Mouse (Mus musculus) liver, embryonic 14.5 days (tissue): ENCODE results near the gene Snapc1.

Source experiments
- CTCF ChIP-seq: IDR thresholded peaks from 2 replicates; pipeline ENCODE4 v1.5.1; 2016; ENCODE audit warnings: antibody characterized with exemption, low read depth, control low read depth
- EP300 ChIP-seq: IDR thresholded peaks from 2 replicates; pipeline ENCODE4 v1.6.1; 2016; ENCODE audit warnings: antibody characterized with exemption, low read depth

GRCm38 (mm10) chr12:74023260-74023659 is 59.0 kb downstream of the Snapc1 start:
- no peak for TF ChIP-seq CTCF
- no peak for TF ChIP-seq EP300
